Mouse (Mus musculus): ENCODE measurements at regions not wholly inside any gene's neighbourhood (a gene's known extent, or its start where the extent isn't known, plus 50 kb on each side); places are given as distances from the start of the nearest gene placed in this dataset.

DNA sequence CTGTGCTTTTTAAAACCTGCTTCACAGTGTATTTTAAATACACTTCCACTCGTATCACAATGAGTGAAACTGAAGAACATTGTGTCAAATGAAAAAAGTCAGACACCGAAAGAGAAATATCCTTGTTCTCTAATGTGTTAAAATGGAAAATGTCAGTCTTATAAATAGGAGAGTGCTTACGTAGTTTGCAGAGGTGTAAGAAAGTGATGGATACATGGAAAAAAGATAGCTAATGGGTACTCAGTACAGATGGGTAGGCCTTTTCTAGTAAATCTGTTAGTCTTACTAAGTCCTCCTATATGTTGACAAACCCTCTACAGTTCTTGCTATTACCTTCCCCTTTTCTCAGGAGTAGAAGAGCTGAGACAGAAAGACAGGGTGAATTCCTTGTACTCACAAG is 706.2 kb downstream of the Efnb2 start:
- H3K36me3 ChIP-seq (replicated peaks) = no peaks in the 10 kb centered on the region

DNA sequence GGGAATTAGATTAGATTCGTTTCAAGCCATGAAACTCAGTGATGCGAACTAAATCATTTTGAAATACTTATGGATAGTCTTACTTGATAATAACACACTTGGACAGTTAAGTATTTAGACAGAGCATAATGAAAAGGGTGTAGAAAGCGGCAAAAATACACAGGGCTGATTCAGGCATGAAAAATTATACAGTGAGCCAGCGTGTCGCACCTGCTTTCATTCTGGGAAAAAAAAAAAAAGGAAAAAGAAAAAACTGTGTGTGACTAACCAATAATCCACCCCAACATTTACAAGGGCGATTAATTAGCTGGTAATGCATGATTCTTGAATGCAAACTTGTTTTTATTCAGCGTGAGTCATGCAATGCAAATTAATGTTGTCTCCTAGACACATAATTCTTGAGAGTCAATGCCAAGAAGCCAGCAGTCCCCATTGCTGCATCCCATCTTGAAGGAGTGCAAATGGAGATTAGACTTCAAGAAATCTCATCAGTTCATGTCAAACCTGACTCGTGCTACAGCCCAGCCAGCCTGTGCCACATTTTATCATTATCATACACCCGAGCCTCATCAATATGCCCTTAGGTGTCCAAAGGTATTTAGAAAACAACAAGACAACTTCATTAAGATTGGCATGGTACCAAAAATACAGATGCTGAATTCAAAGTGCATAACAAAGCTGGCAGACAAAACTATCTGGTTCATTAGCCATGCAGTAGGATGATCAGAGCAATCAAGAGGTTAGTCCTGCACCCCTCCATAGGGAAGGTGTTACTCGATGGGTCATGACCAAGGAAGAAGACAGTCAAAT is 714.9 kb downstream of the Efnb2 start:
- no peak for ATAC-seq (ENCODE audit: extremely low read depth, insufficient number of reproducible peaks, low FRiP score, poor library complexity, severe bottlenecking)
- no peak for DNase-seq (ENCODE audit: low spot score)
- Histone ChIP-seq H3K4me3 (ENCODE audit: low read depth, low read length) (no peak overlapping the region), H3K9me3 (replicated peaks) (no peaks in the 10 kb centered on the region), H3K36me3 (replicated peaks) (no peaks in the 10 kb centered on the region), H3K27me3 (ENCODE audit: insufficient read depth, low read length) (no peaks in the 10 kb centered on the region), H3K4me1 (ENCODE audit: insufficient read depth, low read depth, low read length) (no peaks in the 10 kb centered on the region)
- TF ChIP-seq CTCF (IDR thresholded peaks at IDR 0.05; ENCODE audit: low read depth, low read length) (no peak), POLR2AphosphoS5 (IDR thresholded peaks at IDR 0.05; ENCODE audit: insufficient replicate concordance, low read depth, low read length) (no peak), TAL1 (conservative IDR thresholded peaks at IDR 0.05; ENCODE audit: low read depth, low read length) (no peak)

More for the DNA sequence above, 706.2 kb downstream of the Efnb2 start:
- DNase-seq (ENCODE audit: low spot score) (no peak), ATAC-seq (ENCODE audit: extremely low read depth, insufficient number of reproducible peaks, low FRiP score, poor library complexity, severe bottlenecking) (no peak)
- Histone ChIP-seq H3K9me3 (replicated peaks) (no peaks in the 10 kb centered on the region), H3K4me3 (ENCODE audit: low read depth, low read length) (no peak overlapping the region), H3K4me1 (ENCODE audit: insufficient read depth, low read depth, low read length) (no peaks in the 10 kb centered on the region), H3K27me3 (ENCODE audit: insufficient read depth, low read length) (no peaks in the 10 kb centered on the region)
- TF ChIP-seq CTCF (IDR thresholded peaks at IDR 0.05; ENCODE audit: low read depth, low read length) = no peak
- no peak for TF ChIP-seq POLR2AphosphoS5 (IDR thresholded peaks at IDR 0.05; ENCODE audit: insufficient replicate concordance, low read depth, low read length)
- no peak for TF ChIP-seq GATA2 (IDR thresholded peaks at IDR 0.05; ENCODE audit: borderline replicate concordance, low read depth, low read length)
- no peak for TF ChIP-seq GATA1 (IDR thresholded peaks at IDR 0.05; ENCODE audit: borderline replicate concordance, low read length)
- TF ChIP-seq TAL1 (conservative IDR thresholded peaks at IDR 0.05; ENCODE audit: low read depth, low read length) = no peak

DNA sequence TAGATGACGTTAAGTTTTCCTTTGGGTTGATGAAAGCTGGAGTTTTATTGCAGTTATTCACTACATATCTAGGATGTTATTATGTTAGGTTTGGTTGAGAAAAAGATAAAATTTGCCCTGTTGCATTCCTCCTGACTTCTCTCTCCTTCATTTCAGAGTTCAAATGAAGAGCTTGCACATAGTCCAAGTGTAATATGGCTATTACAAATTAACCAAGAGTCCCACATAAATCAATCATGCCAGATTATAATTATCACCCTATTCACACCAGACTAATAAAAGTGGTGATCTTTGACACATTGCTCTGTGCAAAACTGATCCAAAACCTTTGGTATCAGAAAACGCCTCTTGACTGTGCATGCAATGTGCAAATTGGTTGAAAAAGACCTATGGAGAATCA is 724.4 kb downstream of the Efnb2 start:
- ATAC-seq (ENCODE audit: extremely low read depth, insufficient number of reproducible peaks, low FRiP score, poor library complexity, severe bottlenecking) (no peak), DNase-seq (ENCODE audit: low spot score) (no peak)
- TF ChIP-seq CTCF (IDR thresholded peaks at IDR 0.05; ENCODE audit: low read depth, low read length) (no peak), GATA2 (IDR thresholded peaks at IDR 0.05; ENCODE audit: borderline replicate concordance, low read depth, low read length) (no peak), GATA1 (IDR thresholded peaks at IDR 0.05; ENCODE audit: borderline replicate concordance, low read length) (no peak), POLR2AphosphoS5 (IDR thresholded peaks at IDR 0.05; ENCODE audit: insufficient replicate concordance, low read depth, low read length) (no peak), TAL1 (conservative IDR thresholded peaks at IDR 0.05; ENCODE audit: low read depth, low read length) (no peak)
- Histone ChIP-seq H3K9me3 (replicated peaks) (no peaks in the 10 kb centered on the region), H3K36me3 (replicated peaks) (no peaks in the 10 kb centered on the region), H3K27me3 (ENCODE audit: insufficient read depth, low read length) (no peaks in the 10 kb centered on the region), H3K4me1 (ENCODE audit: insufficient read depth, low read depth, low read length) (no peaks in the 10 kb centered on the region), H3K4me3 (ENCODE audit: low read depth, low read length) (no peak overlapping the region)

DNA sequence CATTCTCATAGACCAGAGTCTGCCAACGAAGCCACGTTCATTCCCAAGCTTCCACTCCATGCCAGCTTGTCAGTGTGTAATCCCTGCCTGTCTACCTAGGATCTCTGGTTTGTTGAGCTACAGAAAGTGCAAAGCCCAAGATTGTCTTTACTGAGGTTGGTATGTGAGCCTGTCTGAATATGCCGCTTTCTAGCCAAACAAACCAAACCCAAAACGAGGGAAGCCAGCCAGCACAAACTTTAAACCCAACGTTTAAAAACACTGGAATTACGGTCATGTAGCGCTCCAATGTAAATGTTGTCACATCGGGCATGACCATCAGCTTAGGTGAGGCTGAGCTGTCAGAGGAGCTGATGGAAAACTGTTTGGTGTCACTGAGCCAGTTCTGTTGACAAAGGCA is 741.6 kb downstream of the Efnb2 start:
- TF ChIP-seq CTCF (IDR thresholded peaks at IDR 0.05; ENCODE audit: low read depth, low read length) (no peak), POLR2AphosphoS5 (IDR thresholded peaks at IDR 0.05; ENCODE audit: insufficient replicate concordance, low read depth, low read length) (no peak), GATA1 (IDR thresholded peaks at IDR 0.05; ENCODE audit: borderline replicate concordance, low read length) (no peak)
- Histone ChIP-seq H3K4me3 (ENCODE audit: low read depth, low read length) (no peak overlapping the region), H3K27me3 (ENCODE audit: insufficient read depth, low read length) (no peaks in the 10 kb centered on the region), H3K4me1 (ENCODE audit: insufficient read depth, low read depth, low read length) (no peaks in the 10 kb centered on the region), H3K36me3 (replicated peaks) (no peaks in the 10 kb centered on the region), H3K9me3 (replicated peaks) (no peaks in the 10 kb centered on the region)
- ATAC-seq (ENCODE audit: extremely low read depth, insufficient number of reproducible peaks, low FRiP score, poor library complexity, severe bottlenecking) = no peak
- DNase-seq (ENCODE audit: low spot score) = no peak

DNA sequence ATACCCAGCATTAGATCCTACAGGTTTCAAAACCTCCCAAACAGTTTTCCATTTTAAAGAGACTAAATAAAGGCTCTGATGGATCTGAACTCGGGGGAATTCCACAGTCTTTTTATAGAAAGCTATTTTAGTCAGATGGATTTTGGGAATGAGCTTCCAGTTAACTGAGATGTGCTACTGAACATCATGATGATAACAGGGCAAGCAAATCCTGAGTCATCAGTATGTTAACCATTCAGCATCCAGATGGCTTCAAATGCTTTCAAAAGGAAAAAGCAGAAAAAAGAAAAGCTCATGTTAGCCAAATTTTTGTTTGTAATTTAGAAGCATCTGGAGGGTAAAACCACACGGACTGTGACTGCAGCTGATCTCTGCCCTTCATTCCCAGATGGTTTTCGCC is 766.7 kb downstream of the Efnb2 start:
- Histone ChIP-seq H3K9me3 (replicated peaks) (no peaks in the 10 kb centered on the region), H3K36me3 (replicated peaks) (no peaks in the 10 kb centered on the region), H3K27me3 (ENCODE audit: insufficient read depth, low read length) (no peaks in the 10 kb centered on the region), H3K4me3 (ENCODE audit: low read depth, low read length) (no peak overlapping the region), H3K4me1 (ENCODE audit: insufficient read depth, low read depth, low read length) (no peaks in the 10 kb centered on the region)
- ATAC-seq (ENCODE audit: extremely low read depth, insufficient number of reproducible peaks, low FRiP score, poor library complexity, severe bottlenecking) = no peak
- DNase-seq (ENCODE audit: low spot score) = no peak
- TF ChIP-seq TAL1 (conservative IDR thresholded peaks at IDR 0.05; ENCODE audit: low read depth, low read length) = no peak
- TF ChIP-seq GATA2 (IDR thresholded peaks at IDR 0.05; ENCODE audit: borderline replicate concordance, low read depth, low read length) = no peak
- no peak for TF ChIP-seq CTCF (IDR thresholded peaks at IDR 0.05; ENCODE audit: low read depth, low read length)
- no peak for TF ChIP-seq POLR2AphosphoS5 (IDR thresholded peaks at IDR 0.05; ENCODE audit: insufficient replicate concordance, low read depth, low read length)
- no peak for TF ChIP-seq GATA1 (IDR thresholded peaks at IDR 0.05; ENCODE audit: borderline replicate concordance, low read length)

DNA sequence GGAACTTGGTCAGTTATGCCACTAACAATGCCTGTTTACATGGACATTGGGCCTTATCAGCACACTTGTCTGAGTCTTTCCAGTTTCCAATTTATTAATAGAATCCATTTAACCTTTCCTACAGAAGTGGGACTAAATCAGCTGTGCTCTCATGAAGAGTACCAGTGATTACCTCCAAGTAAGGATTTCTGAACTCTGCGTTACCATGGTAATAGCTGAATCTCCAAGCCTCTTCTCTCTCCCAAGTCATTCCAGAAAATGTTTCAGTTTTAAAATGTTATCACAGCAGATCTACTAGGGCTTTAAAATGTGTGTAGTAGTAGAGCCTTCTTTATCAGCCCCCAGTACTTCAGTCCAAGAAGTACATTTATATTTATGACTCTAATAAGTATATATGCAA is 807.9 kb downstream of the Efnb2 start:
- DNase-seq (ENCODE audit: low spot score) = no peak
- Histone ChIP-seq H3K4me1 (ENCODE audit: insufficient read depth, low read depth, low read length) (no peaks in the 10 kb centered on the region), H3K36me3 (replicated peaks) (no peaks in the 10 kb centered on the region), H3K9me3 (replicated peaks) (no peaks in the 10 kb centered on the region), H3K4me3 (ENCODE audit: low read depth, low read length) (no peak overlapping the region), H3K27me3 (ENCODE audit: insufficient read depth, low read length) (no peaks in the 10 kb centered on the region)
- ATAC-seq (ENCODE audit: extremely low read depth, insufficient number of reproducible peaks, low FRiP score, poor library complexity, severe bottlenecking) = no peak
- TF ChIP-seq POLR2AphosphoS5 (IDR thresholded peaks at IDR 0.05; ENCODE audit: insufficient replicate concordance, low read depth, low read length) = no peak

DNA sequence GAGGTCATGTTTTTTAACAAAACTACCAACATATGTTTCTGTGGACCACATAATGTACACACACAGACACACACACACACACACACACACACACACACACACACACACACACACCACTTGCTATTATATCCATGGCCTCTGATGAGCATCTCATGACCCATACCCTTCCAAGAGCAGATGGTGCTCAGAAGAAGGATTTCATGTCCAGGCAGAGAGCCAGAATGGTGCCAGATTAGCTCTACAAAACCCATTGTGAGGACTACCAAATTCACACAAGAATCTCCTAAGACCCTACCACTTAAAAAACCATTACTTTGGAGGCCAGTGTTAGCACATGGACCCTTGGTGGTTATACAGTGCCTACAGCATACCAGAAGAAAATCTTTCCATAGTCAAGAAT is 810.5 kb downstream of the Efnb2 start:
- Histone ChIP-seq H3K4me3 (ENCODE audit: low read depth, low read length) (no peak overlapping the region), H3K4me1 (ENCODE audit: insufficient read depth, low read depth, low read length) (no peaks in the 10 kb centered on the region), H3K9me3 (replicated peaks) (no peaks in the 10 kb centered on the region)

More for the DNA sequence above, 810.5 kb downstream of the Efnb2 start:
- H3K36me3 ChIP-seq (replicated peaks) = no peaks in the 10 kb centered on the region
- no peak for DNase-seq (ENCODE audit: low spot score)
- no peak for TF ChIP-seq POLR2AphosphoS5 (IDR thresholded peaks at IDR 0.05; ENCODE audit: insufficient replicate concordance, low read depth, low read length)
- no peak for TF ChIP-seq GATA1 (IDR thresholded peaks at IDR 0.05; ENCODE audit: borderline replicate concordance, low read length)
- no peak for TF ChIP-seq GATA2 (IDR thresholded peaks at IDR 0.05; ENCODE audit: borderline replicate concordance, low read depth, low read length)
- no peak for TF ChIP-seq TAL1 (conservative IDR thresholded peaks at IDR 0.05; ENCODE audit: low read depth, low read length)
- H3K27me3 ChIP-seq (ENCODE audit: insufficient read depth, low read length) = no peaks in the 10 kb centered on the region
- no peak for ATAC-seq (ENCODE audit: extremely low read depth, insufficient number of reproducible peaks, low FRiP score, poor library complexity, severe bottlenecking)

All from G1E (cell line).